Mouse (Mus musculus): Measurements from ENCODE around the gene Pdrg1.

DNA sequence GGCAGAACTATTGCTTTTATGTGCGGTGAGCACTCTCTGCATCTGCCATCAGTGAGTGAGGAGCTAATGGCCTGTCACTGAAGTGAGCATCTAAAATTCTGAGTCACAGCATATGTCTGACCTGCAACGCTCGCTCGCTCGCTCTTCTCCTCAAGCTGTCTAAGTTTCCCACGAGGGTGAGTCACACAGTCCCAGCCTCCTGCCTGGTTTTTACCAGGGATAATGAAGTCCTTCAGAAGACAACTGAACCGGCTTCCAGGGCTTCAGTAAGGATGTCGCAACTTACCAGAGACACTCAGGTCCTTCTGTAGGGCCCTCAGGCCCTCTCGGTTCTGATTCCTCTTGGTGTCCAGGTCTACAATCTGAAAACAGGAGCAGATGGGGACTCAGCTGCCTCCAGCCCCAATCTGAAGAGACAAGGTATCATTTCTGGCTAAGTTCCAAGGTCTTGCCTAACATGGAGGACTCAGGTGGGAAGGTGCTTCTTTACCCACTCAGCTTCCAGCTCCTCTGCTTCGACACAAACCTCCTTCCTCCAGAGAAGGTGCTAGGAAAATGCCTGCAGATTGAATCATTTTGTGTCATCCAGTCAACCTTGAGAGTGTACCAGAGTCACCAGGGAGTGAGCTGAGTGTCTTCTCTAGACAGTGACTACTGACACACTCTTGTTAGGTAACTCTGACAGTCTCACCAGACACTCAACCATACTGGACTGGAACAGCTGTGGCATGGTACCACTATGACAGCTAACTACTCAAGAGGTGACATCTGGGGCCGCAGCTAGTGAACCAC lies 1.3 kb downstream of the Pdrg1 start:
- TF ChIP-seq CTCF (IDR thresholded peaks at IDR 0.05; ENCODE audit: low read depth, low read length) = no peak
- no peak for TF ChIP-seq GATA1 (IDR thresholded peaks at IDR 0.05; ENCODE audit: borderline replicate concordance, low read length)
- TF ChIP-seq TAL1 (conservative IDR thresholded peaks at IDR 0.05; ENCODE audit: low read depth, low read length) = no peak
- no peak for TF ChIP-seq POLR2AphosphoS5 (IDR thresholded peaks at IDR 0.05; ENCODE audit: insufficient replicate concordance, low read depth, low read length)

Measured in G1E (cell line).